Mouse (Mus musculus) intestine, postnatal 0 days (tissue): ENCODE data around the gene Bach1. TPM values are rescaled to one million over a fixed set of nuclear protein-coding genes. Genes with fewer than 3 reads are reported as not detected.

Experiments
- ATAC-seq: fragments of 200-750 bp; cut with Nextera tagmentation; 2 replicates; pipeline ENCODE4 v1.8.0; 2017; ENCODE audit warnings: mild to moderate bottlenecking, moderate TSS enrichment, moderate library complexity
- H3K27ac ChIP-seq: fragments of 300-500 bp; sonication (generic); 2 replicates; pipeline ENCODE4 v1.5.1; 2014; ENCODE audit warnings: mild to moderate bottlenecking, low read depth, low read length, moderate library complexity
- H3K27me3 ChIP-seq: fragments of 300-500 bp; sonication (generic); replicated peaks from 2 replicates; pipeline ENCODE4 v1.6.1; 2014; ENCODE audit warnings: low read length, mixed read lengths; ENCODE audit not compliant: control insufficient read depth, insufficient read depth
- H3K36me3 ChIP-seq: fragments of 300-500 bp; sonication (generic); 2 replicates; pipeline ENCODE4 v1.6.1; 2014; ENCODE audit warnings: mild to moderate bottlenecking, moderate library complexity; ENCODE audit not compliant: control insufficient read depth, insufficient read depth
- H3K4me1 ChIP-seq: fragments of 300-500 bp; sonication (generic); replicated peaks from 2 replicates; pipeline ENCODE4 v1.6.1; 2014; ENCODE audit warnings: antibody characterized with exemption, low read length, mixed read lengths; ENCODE audit not compliant: control insufficient read depth, insufficient read depth
- H3K4me2 ChIP-seq: fragments of 300-500 bp; sonication (generic); replicated peaks from 2 replicates; pipeline ENCODE4 v1.6.1; 2014; ENCODE audit warnings: low read depth, mild to moderate bottlenecking, moderate library complexity
- H3K4me3 ChIP-seq: fragments of 300-500 bp; sonication (generic); 2 replicates; pipeline ENCODE4 v1.5.1; 2014; ENCODE audit warnings: low read depth, low read length
- H3K9ac ChIP-seq: fragments of 300-500 bp; sonication (generic); 2 replicates; pipeline ENCODE4 v1.6.1; 2014; ENCODE audit warnings: mild to moderate bottlenecking, low read depth, low read length
- H3K9me3 ChIP-seq: fragments of 300-500 bp; sonication (generic); 2 replicates; pipeline ENCODE4 v1.6.1; 2016; ENCODE audit warnings: mixed run types; ENCODE audit not compliant: control insufficient read depth
- CTCF ChIP-seq: sonication (generic); IDR thresholded peaks from 2 replicates; pipeline ENCODE4 v1.5.1; 2016; ENCODE audit warnings: low read depth, mild to moderate bottlenecking, control low read depth, antibody characterized with exemption, moderate library complexity
- WGBS: fragments of 180-500 bp; shearing (Covaris S2); extraction: QIAGEN DNeasy Blood & Tissue Kit; methylation state at CpG from one replicate; pipeline ENCODE4 v1.1.7; 2014; 5-methylcytosine and 5-hydroxymethylcytosine counted together
- polyA plus RNA-seq: library from polyadenylated mRNA; unstranded; fragments of >200 nt; fragmentation: Nextera tagmentation; extraction: Ambion mirVana; gene quantifications from 2 replicates; pipeline ENCODE4 v1.2.1, GENCODE M21; 2015

Gene Bach1
- polyA plus RNA-seq, 1 experiment from 2014 or later, result 21.3 TPM

DNA sequence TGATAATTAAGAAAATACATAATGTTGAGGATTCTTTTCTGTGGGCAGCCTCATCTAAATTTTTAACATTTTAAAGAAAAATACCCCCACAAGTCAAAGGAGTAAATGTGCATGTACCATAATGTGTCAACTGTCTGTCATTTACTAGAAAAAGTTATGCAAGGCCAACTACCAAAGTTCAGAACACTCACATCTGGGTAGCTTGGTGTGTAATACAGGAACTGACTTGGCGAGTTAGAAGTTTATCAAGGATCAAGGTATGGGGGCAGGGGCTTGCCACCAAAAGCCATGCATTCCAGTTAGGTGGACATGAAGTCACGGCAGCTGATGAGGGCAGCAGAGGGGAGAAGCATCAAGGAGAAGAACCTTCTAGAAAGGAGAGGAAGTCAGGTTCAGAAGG, 13.2 kb downstream of the Bach1 start:
- Histone ChIP-seq H3K36me3 (peaks cover 17% of the 10 kb centered on the region; the same call in 1 of the 2 replicates), H3K9me3 (no peaks in the 10 kb centered on the region), H3K4me3 (no peak overlapping the region), H3K4me2 (0 out of 2 replicates have a peak overlapping the region, but pooled peaks have one; percentile 6), H3K27ac (no peak overlapping the region), H3K9ac (no peak overlapping the region), H3K4me1 (peaks cover 21% of the 10 kb centered on the region; the same call in 1 of the 2 replicates), H3K27me3 (no peaks in the 10 kb centered on the region)
- 55% methylated on average over 2 of the region's 2 CpGs for WGBS
- no peak for TF ChIP-seq CTCF
- ATAC-seq, result no peak

DNA sequence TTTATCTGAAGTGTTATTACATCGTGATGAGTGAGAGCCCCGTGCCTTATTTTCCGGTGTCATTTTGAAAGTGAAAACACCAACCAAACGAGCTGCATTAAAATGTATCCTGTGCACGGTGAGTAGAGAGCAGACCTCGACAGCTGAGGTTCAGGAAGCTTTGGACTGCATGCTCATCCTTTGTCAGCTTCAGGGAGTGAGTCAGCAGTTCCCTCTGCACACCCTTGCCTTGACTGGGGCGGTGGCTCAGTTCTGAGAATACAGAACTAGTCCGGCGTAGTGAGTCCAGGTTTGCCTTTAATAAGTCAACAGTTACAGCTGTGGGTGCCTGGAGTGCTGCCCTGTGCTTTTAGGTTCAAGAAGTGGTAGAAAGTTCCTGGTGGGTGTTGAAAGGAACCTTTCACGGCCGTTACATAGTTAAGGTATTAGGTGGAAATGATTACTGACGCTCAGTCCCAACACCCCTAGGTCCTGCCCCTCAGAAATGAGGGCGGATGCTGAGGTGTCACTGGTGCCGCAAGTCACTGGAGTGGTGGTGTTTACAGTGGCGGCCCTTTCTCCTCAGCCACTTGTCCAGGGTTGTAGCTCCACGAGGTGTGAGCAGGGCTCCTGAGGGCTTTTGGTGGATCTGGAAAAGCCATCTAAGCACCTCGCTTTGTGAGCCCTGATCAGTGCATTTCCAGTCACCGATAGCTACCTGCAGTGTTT, 14.4 kb downstream of the Bach1 start:
- WGBS, result 50% methylated on average over 18 of the region's 18 CpGs
- H3K4me1 ChIP-seq, result peaks cover 19% of the 10 kb centered on the region; the same call in 1 of the 2 replicates
- H3K36me3 ChIP-seq, result peaks cover 17% of the 10 kb centered on the region; the same call in 1 of the 2 replicates
- H3K9me3 ChIP-seq, result no peaks in the 10 kb centered on the region
- peak overlapping the region; percentile 28; the same call in 1 of the 2 replicates for H3K4me2 ChIP-seq
- ATAC-seq, result peak; percentile 68
- no peaks in the 10 kb centered on the region for H3K27me3 ChIP-seq
- no peak overlapping the region for H3K4me3 ChIP-seq
- H3K9ac ChIP-seq, result no peak overlapping the region
- TF ChIP-seq CTCF, result no peak
- H3K27ac ChIP-seq, result 0 out of 2 replicates have a peak overlapping the region, but pooled peaks have one; percentile 21

GRCm38 (mm10) chr16:87714550-87714949, 15.8 kb downstream of the Bach1 start:
- WGBS, result 80% methylated on average over 9 of the region's 9 CpGs

DNA sequence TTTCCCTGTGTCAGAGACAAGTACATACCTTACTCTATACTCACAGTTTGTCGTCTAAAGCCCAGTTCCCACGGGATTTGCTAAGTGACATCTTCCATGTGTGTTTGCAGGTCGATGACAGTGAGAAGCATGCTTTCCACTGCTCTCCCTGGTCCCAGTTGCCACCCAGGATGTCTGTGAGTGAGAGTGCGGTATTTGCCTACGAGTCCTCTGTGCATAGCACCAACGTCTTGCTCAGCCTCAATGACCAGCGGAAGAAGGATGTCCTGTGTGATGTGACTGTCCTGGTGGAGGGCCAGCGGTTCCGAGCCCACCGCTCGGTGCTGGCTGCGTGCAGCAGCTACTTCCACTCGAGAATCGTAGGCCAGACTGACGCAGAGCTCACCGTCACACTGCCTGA, 16.5 kb downstream of the Bach1 start:
- WGBS, result 80% methylated on average over 16 of the region's 16 CpGs
- ATAC-seq, result no peak
- Histone ChIP-seq H3K4me3 (no peak overlapping the region), H3K27me3 (no peaks in the 10 kb centered on the region), H3K4me1 (peaks cover 14% of the 10 kb centered on the region; the same call in 1 of the 2 replicates), H3K9me3 (no peaks in the 10 kb centered on the region), H3K27ac (no peak overlapping the region), H3K4me2 (no peak overlapping the region), H3K36me3 (peaks cover 30% of the 10 kb centered on the region), H3K9ac (no peak overlapping the region)
- no peak for TF ChIP-seq CTCF

More at GRCm38 (mm10) chr16:87714550-87714949, 15.8 kb downstream of the Bach1 start:
- Histone ChIP-seq H3K27me3 (no peaks in the 10 kb centered on the region), H3K9ac (no peak overlapping the region), H3K36me3 (peaks cover 23% of the 10 kb centered on the region), H3K27ac (no peak overlapping the region), H3K4me2 (no peak overlapping the region), H3K4me3 (no peak overlapping the region), H3K4me1 (peaks cover 14% of the 10 kb centered on the region; the same call in 1 of the 2 replicates), H3K9me3 (no peaks in the 10 kb centered on the region)
- no peak for TF ChIP-seq CTCF
- ATAC-seq, result no peak

- Histone ChIP-seq H3K9me3 (no peaks in the 10 kb centered on the region), H3K36me3 (peaks cover 36% of the 10 kb centered on the region), H3K4me3 (no peak overlapping the region), H3K4me2 (no peak overlapping the region), H3K27ac (no peak overlapping the region), H3K4me1 (peaks cover 14% of the 10 kb centered on the region; the same call in 1 of the 2 replicates), H3K27me3 (no peaks in the 10 kb centered on the region), H3K9ac (no peak overlapping the region)
- ATAC-seq, result no peak
- WGBS, result 62% methylated on average over 11 of the region's 11 CpGs
- TF ChIP-seq CTCF, result no peak
Measured at GRCm38 (mm10) chr16:87716269-87716668, 17.5 kb downstream of the Bach1 start.

GRCm38 (mm10) chr16:87717046-87717660, 18.4 kb downstream of the Bach1 start:
- no peaks in the 10 kb centered on the region for H3K27me3 ChIP-seq
- peaks cover 41% of the 10 kb centered on the region for H3K36me3 ChIP-seq
- no peak overlapping the region for H3K27ac ChIP-seq
- TF ChIP-seq CTCF, result no peak
- H3K9me3 ChIP-seq, result no peaks in the 10 kb centered on the region
- H3K4me2 ChIP-seq, result no peak overlapping the region
- no peak overlapping the region for H3K9ac ChIP-seq
- peaks cover 9% of the 10 kb centered on the region; the same call in 1 of the 2 replicates for H3K4me1 ChIP-seq
- ATAC-seq, result no peak
- H3K4me3 ChIP-seq, result no peak overlapping the region
- 41% methylated on average over 5 of the region's 5 CpGs for WGBS
